Mouse (Mus musculus) heart, adult 9 months (tissue): Measurements from ENCODE around the gene Lypla2.
"Not testable (repeated sequence)": the region's sequence is repeated elsewhere in the genome, so short reads cannot be mapped to it uniquely, and the experiment has no call there.

ENCODE experiments used
- DNase-seq, 2 experiments: peaks; one replicate each; pipeline ENCODE4 v3.0.0; 2022; ENCODE audit warnings: low spot score in 2 of 2

The Lypla2 gene

GRCm38 (mm10) chr4:135949475-135949874 is 23.0 kb downstream of the Lypla2 start:
- DNase-seq: no peak

GRCm38 (mm10) chr4:135948142-135948541 is 24.3 kb downstream of the Lypla2 start:
- DNase-seq: no peak

GRCm38 (mm10) chr4:135946659-135947301 is 25.6 kb downstream of the Lypla2 start:
- DNase-seq: no peak

DNA sequence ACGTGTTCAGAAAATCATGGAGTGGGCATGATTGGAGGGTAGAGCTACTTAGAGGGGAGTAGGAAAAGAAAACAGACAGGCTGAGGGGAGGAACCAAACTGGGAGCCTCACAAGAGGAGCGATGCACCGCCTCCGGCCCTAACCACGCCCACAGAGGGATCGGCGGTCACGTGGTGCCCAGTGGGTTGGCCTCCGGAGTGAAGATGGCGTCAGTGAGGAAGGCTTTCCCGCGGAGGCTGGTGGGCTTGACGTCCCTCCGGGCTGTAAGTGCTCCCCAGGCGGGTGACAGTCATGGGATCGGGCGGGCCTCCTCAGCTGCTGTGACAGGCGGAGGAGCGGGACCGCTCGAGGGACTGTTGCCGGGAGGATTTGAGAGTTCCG is 26.2 kb downstream of the Lypla2 start, which contains the start of gene Hmgcl:
Gene Hmgcl, plus strand, starts transcription at position 171 of the 381 bp plus-strand sequence.
- peak; percentile 95 to 96 for DNase-seq

- no peak for DNase-seq
These were observed 26.7 kb downstream of the Lypla2 start for GRCm38 (mm10) chr4:135945706-135946105.

DNA sequence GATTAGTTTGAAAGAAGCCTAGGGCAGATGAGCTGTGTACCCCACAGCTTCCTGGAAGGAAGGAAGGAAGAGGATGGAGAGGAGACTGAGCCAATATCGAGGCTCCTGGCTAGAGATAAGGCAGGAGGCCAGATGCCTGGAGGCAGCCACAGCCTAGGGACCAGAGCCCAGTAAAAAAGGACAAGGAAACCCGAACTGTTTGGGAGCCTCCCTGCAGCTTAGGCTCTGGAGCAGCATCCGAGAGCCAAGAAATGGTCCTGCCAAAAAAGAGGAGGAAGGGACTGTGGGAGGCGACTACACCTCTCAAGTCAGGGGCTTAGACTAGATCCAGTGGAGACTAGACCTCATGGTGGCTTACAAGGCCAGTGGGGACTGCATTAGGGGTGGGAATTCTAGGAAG is 29.0 kb downstream of the Lypla2 start:
- DNase-seq: peak; percentile 57 to 67

- no peak for DNase-seq
These were observed 30.2 kb downstream of the Lypla2 start for GRCm38 (mm10) chr4:135942193-135942592.

GRCm38 (mm10) chr4:135941026-135941425 is 31.4 kb downstream of the Lypla2 start:
- not testable (repeated sequence) for DNase-seq

GRCm38 (mm10) chr4:135938858-135939257 is 33.6 kb downstream of the Lypla2 start:
- no peak for DNase-seq

GRCm38 (mm10) chr4:135935502-135935901 is 36.9 kb downstream of the Lypla2 start:
- peak; percentile 49 to 58 for DNase-seq

GRCm38 (mm10) chr4:135934708-135935500 is 37.5 kb downstream of the Lypla2 start:
- no peak for DNase-seq

DNA sequence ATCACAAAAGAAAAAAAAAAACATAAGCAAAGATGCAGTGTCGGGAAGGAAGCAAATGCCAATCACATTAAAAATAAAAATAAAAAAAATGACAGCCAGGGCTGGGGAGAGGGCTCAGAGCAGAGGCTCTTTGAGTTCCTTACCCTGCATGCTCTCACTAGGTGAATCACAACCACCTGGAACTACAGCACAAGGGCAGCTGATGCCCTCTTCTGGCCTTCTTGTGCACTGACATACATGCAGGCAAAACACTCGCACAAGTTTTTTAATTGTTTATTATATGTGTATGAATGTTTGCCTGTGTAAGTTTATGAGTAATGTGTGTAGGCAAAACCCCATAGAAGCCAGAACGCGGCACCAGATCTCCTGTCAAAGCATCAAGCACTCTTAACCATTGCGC is 40.6 kb downstream of the Lypla2 start:
- no peak for DNase-seq

DNA sequence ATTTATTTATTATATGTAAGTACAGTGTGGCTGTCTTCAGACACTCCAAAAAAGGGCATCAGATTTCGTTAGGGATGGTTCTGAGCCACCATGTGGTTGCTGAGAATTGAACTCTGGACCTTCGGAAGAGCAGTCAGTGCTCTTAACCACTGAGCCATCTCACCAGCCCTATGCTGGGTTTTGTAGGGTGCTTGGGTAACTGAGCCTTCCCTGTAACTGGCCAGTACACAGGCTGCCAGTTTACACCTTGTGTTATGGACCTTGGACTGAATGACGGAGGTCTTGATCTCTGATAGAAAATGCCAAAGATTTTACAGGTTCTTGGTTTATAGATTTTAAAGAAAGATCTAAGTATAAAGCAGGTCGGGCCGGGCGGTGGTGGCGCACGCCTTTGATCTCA is 42.2 kb downstream of the Lypla2 start:
- no peak for DNase-seq

DNA sequence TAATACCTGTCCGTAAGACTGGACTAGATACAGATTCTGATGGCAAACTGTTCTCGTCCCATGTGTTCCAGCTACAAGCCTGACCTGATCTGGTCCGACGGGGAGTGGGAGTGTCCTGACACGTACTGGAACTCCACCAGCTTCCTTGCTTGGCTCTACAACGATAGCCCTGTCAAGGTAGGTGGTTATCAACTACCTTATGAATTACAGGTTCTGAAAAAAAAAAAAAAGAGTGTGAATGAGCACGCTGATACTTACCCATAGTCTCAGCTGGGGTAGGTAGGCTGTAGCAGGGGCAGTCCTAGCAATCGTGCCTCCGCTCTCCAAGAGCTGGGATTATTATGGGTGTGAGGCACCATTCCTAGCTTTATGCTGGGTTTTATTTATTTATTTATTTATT is 42.6 kb downstream of the Lypla2 start:
- no peak for DNase-seq

- no peak for DNase-seq
These were observed 43.0 kb downstream of the Lypla2 start for GRCm38 (mm10) chr4:135929405-135929804.

DNA sequence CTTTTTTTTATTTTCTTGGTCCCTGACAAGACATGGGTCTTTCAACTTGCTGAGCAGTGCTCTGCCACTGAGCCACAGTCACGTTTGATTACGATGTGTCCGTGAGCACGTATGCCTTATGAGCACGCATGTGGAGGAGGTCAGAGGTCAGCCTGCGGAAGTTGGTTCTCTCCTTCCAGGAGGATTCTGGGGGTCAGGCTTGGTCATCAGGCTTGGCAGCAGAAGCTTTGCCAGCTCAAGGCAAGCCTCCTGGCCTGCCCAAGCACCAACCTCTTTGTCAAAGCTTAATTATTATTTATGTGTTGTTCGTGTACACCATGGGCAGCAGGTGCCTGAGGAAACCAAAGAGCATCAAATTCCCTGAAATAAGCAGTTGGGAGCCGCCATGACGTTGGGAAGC is 44.0 kb downstream of the Lypla2 start:
- no peak for DNase-seq

GRCm38 (mm10) chr4:135926861-135927260 is 45.6 kb downstream of the Lypla2 start:
- no peak for DNase-seq

- no peak for DNase-seq
These were observed 46.1 kb downstream of the Lypla2 start for GRCm38 (mm10) chr4:135926195-135926808.

- DNase-seq: no peak
These were observed 47.1 kb downstream of the Lypla2 start for GRCm38 (mm10) chr4:135925341-135925740.

DNA sequence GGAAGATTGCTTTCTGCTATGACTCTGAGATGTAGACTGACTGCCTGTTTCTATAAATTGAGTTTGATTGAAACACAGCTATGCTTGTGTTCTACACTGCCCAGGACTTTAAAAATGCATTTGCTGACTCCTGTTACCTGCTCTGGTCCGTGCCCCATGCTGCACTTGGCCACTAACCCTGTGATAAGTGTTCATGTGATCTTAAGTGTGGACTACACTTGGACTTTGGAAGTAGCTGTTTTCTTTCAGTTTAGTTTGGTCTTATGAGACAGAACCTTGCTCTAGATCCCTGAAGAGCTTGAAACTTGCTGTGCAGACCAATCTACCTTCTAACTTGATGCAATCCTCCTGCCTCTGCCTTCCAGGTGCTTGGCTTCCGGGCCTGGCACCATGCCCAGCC is 48.0 kb downstream of the Lypla2 start:
- DNase-seq: no peak

- no peak for DNase-seq
These were observed 50.2 kb downstream of the Lypla2 start for GRCm38 (mm10) chr4:135922190-135922589.

GRCm38 (mm10) chr4:135921257-135922120 is 50.9 kb downstream of the Lypla2 start:
- DNase-seq: peak; percentile 53
